Mouse (Mus musculus) olfactory bulb, adult 2 months (tissue): ENCODE measurements around the gene Adgrv1. TPM values are rescaled to one million over a fixed set of nuclear protein-coding genes. Genes with fewer than 3 reads are reported as not detected.
"Not testable (repeated sequence)": the region's sequence is repeated elsewhere in the genome, so short reads cannot be mapped to it uniquely, and the experiment has no call there.

Experiments used
- H3K27ac ChIP-seq: fragments of 200-500 bp; 2 replicates; pipeline ENCODE4 v1.5.1; 2012; ENCODE audit warnings: low read depth, low read length; ENCODE audit not compliant: insufficient read depth
- H3K4me1 ChIP-seq: fragments of 200-500 bp; 2 replicates; pipeline ENCODE4 v1.6.1; 2012; ENCODE audit warnings: low read length; ENCODE audit not compliant: control insufficient read depth, insufficient read depth
- H3K4me3 ChIP-seq: fragments of 200-500 bp; 2 replicates; pipeline ENCODE4 v1.5.1; 2012; ENCODE audit warnings: mild to moderate bottlenecking, low read depth, low read length, moderate library complexity; ENCODE audit not compliant: insufficient read depth
- CTCF ChIP-seq: fragments of 200-500 bp; IDR thresholded peaks from 2 replicates; pipeline ENCODE4 v1.5.1; 2012; ENCODE audit warnings: low read depth, mild to moderate bottlenecking, low read length, moderate library complexity; ENCODE audit not compliant: insufficient read depth
- POLR2A ChIP-seq: fragments of 200-500 bp; IDR thresholded peaks from 2 replicates; pipeline ENCODE4 v1.6.1; 2012; ENCODE audit warnings: mild to moderate bottlenecking, low read depth, low read length, moderate library complexity; ENCODE audit not compliant: insufficient read depth
- WGBS: fragments of 180-500 bp; shearing (Covaris S2); methylation state at CpG from one replicate; pipeline ENCODE4 v1.1.7; 2018; 5-methylcytosine and 5-hydroxymethylcytosine counted together
- polyA plus RNA-seq: library from polyadenylated mRNA; stranded (reverse); fragments of >200 nt; gene quantifications from 2 replicates; pipeline ENCODE4 v1.2.4, GENCODE M21; 2012; ENCODE audit warnings: low replicate concordance; ENCODE audit not compliant: missing spikeins, insufficient read depth, insufficient read length

Gene Adgrv1
- polyA plus RNA-seq, 1 experiment, result not detected

- WGBS, result 76% methylated on average over 3 of the region's 3 CpGs
- H3K27ac ChIP-seq, result no peak overlapping the region
- H3K4me3 ChIP-seq, result no peak overlapping the region
- peaks cover 7% of the 10 kb centered on the region for H3K4me1 ChIP-seq
- TF ChIP-seq POLR2A (no peak), CTCF (no peak)
Measured at GRCm38 (mm10) chr13:81629395-81629794, 3.6 kb downstream of the Adgrv1 start.

GRCm38 (mm10) chr13:81628631-81629190, 4.2 kb downstream of the Adgrv1 start:
- H3K4me3 ChIP-seq, result no peak overlapping the region
- H3K27ac ChIP-seq, result no peak overlapping the region
- H3K4me1 ChIP-seq, result peaks cover 7% of the 10 kb centered on the region
- TF ChIP-seq CTCF (no peak), POLR2A (no peak)
- 53% methylated on average over 2 of the region's 2 CpGs for WGBS

DNA sequence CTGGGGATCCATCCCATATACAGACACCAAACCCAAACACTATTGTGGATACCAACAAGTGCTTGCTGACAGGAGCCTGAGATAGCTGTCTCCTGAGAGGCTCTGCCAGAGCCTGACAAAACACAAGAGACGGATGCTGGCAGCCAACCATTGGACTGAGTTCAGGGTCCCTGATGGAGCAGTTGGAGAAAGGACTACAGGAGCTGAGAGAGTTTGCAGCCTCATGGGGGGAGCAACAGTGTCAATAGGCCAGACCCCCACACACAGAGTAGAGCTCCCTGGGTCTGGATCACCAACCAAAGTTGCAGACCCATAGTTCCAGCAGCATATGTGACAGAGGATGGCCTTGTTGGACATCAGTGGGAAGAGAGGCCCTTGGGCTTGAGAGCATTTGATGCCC, 5.1 kb downstream of the Adgrv1 start:
- H3K27ac ChIP-seq, H3K4me1 ChIP-seq, H3K4me3 ChIP-seq: not testable (repeated sequence)
- 62% methylated on average over 1 of the region's 1 CpGs for WGBS

DNA sequence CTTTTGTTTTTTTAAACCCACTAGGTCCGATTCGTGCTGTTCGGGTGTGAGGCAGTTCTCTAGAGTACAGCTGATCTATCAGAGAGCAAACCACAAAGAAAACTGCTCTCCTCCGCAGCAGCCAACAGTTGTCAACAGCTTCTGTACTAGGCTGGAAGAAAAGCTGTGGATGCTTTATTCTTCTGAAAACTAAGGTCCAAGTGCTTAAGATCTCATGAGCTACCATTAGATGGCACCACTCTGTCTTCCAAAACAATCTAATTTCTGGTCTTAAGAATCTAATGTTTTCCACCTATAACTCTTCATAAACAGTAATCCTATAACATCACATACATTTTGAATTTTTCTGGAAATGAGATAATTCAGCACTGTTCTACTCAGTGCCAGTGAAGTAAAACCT, 22.6 kb downstream of the Adgrv1 start:
- Histone ChIP-seq H3K27ac (no peak overlapping the region), H3K4me3 (no peak overlapping the region), H3K4me1 (no peaks in the 10 kb centered on the region)
- 51% methylated on average over 4 of the region's 4 CpGs for WGBS
- no peak for TF ChIP-seq POLR2A
- TF ChIP-seq CTCF, result no peak

- Histone ChIP-seq H3K4me3 (no peak overlapping the region), H3K4me1 (no peaks in the 10 kb centered on the region), H3K27ac (no peak overlapping the region)
- no peak for TF ChIP-seq POLR2A
- no peak for TF ChIP-seq CTCF
- WGBS, result 91% methylated on average over 2 of the region's 2 CpGs
Measured at GRCm38 (mm10) chr13:81606991-81607390, 26.0 kb downstream of the Adgrv1 start.

- WGBS, result 41% methylated on average over 9 of the region's 9 CpGs
- no peak overlapping the region for H3K4me3 ChIP-seq
- no peak overlapping the region for H3K27ac ChIP-seq
- H3K4me1 ChIP-seq, result no peaks in the 10 kb centered on the region
- no peak for TF ChIP-seq POLR2A
- no peak for TF ChIP-seq CTCF
Measured at GRCm38 (mm10) chr13:81596910-81597607, 35.9 kb downstream of the Adgrv1 start.

DNA sequence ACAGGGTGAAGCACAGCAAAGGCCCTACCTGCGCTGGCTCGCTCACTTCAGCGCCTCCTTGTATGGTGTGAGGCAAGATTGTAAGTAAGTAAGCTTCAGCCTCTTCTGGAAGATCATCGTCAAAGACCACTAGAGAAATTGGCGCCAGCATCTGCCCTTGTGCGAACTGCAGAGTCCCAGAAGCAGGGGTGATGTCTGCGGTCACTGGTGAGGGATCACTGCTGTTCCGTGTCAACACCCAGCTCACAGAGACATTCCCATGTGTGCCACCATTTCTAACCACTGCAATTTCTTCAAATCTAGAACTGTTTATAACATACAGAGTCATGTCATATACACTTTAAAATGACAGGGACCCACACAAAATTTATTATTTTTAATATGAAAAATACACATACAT, 54.3 kb downstream of the Adgrv1 start:
- 94% methylated on average over 8 of the region's 8 CpGs for WGBS
- TF ChIP-seq CTCF (no peak), POLR2A (no peak)
- H3K27ac ChIP-seq, result no peak overlapping the region
- no peak overlapping the region for H3K4me3 ChIP-seq
- no peaks in the 10 kb centered on the region for H3K4me1 ChIP-seq

DNA sequence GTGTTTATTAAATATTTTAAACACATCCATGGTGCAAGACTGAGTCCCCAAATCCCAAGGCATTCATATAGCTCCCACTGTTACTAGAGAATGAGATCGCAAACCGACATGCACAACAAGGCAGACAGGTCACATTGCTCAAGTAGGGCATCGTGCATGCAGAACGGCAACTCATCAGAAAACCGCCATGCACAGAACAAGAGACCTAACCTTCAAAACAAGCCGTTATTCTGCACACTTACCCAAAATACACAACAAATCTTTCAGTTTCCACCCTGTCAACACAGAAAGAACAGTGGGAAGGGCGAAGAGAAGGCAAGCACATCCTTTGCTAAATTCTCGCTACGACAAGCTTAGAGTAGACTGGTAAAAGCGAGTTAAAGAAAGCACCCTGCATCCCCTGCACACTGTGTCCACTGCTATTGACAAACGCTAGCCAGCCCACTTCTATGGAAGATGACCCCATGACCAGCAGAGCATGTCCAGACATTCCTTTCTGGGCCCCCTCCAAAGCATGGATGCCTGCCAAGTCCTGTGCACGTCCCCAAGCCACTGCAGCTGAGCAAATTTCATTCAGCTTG, 62.6 kb downstream of the Adgrv1 start:
- 13% methylated on average over 12 of the region's 12 CpGs for WGBS
- TF ChIP-seq POLR2A (no peak), CTCF (no peak)
- H3K27ac ChIP-seq, result no peak overlapping the region

GRCm38 (mm10) chr13:81550024-81550423, 82.9 kb downstream of the Adgrv1 start:
- H3K4me3 ChIP-seq, result no peak overlapping the region
- WGBS, result 20% methylated on average over 1 of the region's 1 CpGs
- no peak for TF ChIP-seq POLR2A
- no peak for TF ChIP-seq CTCF
- H3K4me1 ChIP-seq, result no peaks in the 10 kb centered on the region
- H3K27ac ChIP-seq, result no peak overlapping the region

More for the DNA sequence above, 62.6 kb downstream of the Adgrv1 start:
- no peaks in the 10 kb centered on the region for H3K4me1 ChIP-seq
- 0 out of 2 replicates have a peak overlapping the region, but pooled peaks have one; percentile 6 for H3K4me3 ChIP-seq

GRCm38 (mm10) chr13:81534916-81535315, 98.0 kb downstream of the Adgrv1 start:
- no peak overlapping the region for H3K4me3 ChIP-seq
- TF ChIP-seq CTCF (no peak), POLR2A (no peak)
- WGBS, result 95% methylated on average over 2 of the region's 2 CpGs
- no peak overlapping the region for H3K27ac ChIP-seq
- no peaks in the 10 kb centered on the region for H3K4me1 ChIP-seq
